Mouse (Mus musculus) testis, postnatal 10 days (tissue): Measurements from ENCODE around the gene Spop.
A peak's percentile ranks its signal among the peaks of the same experiment; 100 is the strongest.

Experiments
- DNase-seq: peaks from one replicate; pipeline ENCODE4 v3.0.0; 2021; ENCODE audit warnings: low spot score

Gene Spop

DNA sequence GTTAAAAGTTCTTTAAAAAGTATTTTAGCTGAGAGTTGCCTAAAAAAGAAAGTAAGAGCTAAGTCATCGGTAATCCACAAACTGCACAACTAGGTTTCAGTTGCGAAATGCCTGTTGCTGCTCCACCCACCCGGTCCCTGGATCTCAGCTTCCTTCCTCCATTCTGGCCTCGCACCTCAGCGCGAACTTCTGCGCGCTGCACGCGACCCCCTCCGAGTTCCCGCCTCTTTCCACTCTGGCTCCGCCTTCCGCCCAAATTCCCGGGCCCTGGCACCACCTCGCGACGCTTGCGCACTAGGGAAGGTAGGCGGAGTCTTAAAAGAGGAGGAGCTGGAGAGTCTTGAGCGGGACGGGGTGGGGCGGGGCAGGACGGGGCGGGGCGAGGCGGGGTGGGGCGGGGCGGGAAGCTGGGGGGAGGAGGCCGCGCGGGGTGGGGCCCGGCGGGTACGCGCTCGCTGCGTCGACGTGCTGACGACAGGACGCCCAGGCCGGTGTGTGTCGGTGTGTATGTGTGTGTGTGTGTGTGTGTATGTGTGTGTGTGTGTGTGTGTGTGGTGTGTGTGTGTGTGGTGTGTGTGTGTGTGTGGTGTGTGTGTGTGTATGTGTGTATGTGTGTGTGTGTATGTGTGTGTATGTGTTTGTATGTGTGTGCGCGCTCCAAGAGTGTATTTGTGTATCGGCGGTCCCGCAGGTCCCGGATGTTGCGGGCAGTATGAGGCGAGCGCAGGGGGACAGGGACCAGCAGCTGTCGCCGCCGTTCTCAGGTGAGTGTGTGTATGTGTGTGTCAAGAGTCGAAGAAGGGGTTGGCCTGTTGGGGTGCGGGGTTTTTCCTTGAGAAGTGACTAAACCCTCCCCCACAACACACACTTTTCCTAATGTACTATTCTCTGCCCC is at the start of gene Spop:
TSS of gene Spop (plus strand) at position 440 of the 895 bp plus-strand sequence.
- peak; percentile 97 for DNase-seq

DNA sequence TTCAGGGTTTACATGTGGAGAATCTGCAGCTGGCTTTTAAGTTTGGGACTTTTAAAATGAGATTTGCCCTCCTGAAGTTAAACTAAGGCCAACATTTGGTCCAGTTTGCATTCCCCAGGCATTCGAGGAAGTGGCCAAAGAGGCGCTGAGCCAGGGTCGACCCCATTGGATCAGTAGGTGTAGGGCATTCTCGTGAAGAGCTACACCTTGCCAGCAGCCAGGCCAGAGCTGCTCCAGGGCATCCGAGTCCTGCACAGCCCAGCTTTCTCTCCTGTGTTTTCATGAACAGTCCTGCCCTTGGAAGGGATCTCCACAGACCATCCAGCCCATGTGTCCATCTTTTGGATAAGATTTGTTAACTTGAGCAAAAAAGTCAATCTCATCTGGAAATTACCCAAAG is 49.5 kb upstream of the Spop start:
- no peak for DNase-seq

DNA sequence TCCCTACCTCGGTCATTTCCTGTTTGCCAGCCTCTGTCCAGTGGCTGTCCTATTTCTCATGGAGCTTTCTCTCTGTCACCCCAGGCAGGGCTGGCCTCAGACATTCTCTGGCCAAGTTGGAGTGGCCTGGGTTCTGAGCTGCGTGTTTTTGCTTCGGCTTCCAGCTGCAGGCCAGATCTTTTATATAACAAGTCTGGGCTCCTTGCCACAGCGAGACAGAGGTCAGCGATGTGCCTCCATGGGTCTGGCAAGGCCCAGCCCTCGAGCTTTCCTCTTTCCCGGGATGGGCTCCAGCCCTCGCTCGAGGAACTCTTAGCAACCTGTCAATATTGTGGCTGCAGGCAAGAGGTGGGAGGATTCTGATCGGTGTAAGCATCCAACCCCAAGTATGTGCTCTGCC is 48.3 kb upstream of the Spop start:
- peak; percentile 80 for DNase-seq

DNA sequence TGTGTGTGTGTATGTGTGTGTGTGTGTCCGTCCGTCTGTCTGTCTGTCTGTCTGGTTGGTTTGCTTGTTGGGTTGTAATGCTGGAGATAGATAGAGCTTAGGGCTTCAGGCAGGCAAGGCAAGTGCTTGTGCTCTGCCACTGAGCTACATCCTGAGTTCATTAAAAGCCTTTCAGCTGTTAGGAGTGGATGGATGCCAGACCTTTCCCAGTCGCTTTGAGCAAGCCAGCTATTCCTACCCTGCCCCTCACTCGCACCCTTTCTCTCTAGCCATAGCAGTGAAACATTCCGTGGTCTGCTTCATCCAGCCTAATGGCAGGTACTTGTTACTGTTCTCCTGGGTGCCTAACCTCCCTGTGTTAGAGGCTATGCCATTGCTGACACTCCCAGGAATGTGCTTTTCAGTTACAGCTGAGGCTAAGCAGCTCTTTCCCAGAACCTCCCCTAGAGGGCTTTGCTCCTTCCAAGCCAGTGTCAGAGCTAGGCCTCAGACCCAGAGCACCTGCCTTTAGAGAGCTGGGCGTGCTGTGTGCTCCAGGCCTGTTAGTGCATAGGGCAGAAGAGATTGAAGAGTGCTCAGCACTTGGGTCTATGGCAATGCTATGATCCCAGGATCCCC is 47.5 kb upstream of the Spop start:
- no peak for DNase-seq

DNA sequence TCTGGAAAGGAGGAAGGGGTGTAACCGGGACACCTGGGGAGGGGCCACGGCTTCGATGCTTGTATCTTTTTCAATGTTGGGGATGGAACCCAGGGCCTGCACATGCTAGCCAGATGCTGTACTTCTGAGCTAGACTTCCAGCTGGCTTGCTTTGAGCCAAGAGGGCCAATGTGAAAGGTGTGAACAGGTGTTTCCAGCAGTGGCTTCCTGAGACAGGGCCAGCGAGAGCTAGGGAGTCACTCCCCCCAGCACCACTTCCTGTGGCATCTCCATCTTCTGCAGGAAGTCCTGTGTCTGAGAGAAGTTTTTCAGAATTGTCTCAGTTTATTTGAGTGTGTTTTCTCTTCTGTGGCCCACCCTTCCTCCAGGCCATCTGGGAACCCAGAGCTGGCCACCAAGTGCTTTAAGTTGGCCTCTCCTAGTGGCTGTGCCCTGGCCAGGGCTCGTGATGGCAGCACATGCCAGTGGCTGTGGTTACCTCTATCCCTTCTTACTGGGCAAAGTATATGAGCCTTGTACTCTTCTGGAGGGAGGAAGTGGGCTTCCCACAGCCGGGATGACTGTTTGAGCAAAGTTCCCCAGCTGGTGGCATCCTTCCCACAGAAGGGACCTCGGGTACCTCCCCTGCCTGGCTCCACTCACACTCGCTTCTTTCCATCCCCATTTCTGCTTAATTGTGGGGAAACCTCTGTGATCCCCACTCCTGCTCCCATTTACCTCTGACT is 46.7 kb upstream of the Spop start:
- no peak for DNase-seq

DNA sequence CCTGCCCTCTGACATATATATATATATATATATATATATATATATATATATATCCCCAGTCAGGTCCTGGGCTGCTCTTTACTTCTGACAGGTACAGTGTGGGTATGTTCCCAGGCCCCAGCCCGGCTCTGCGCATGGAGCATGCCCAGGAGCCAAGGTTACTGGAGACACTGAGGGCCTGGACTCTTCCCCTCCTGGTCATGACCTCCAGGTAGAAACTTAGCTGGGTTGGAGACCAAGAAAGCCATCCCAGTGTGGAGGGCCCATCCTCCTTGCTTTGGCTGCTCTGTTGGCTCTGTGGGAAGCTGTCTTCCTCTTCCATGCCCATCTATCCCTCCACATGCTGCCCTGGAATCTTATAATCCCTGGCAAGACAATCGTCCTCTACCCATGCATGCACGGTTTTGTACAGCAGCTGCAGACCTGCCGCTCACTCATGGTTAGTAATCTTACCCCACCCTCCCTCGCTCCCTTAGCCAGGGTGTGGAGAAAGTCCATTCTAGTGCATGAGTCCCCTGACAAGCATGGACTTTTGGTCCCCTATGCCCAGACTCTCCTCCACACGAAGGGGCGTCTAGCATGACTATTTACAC is 45.6 kb upstream of the Spop start:
- DNase-seq: no peak

DNA sequence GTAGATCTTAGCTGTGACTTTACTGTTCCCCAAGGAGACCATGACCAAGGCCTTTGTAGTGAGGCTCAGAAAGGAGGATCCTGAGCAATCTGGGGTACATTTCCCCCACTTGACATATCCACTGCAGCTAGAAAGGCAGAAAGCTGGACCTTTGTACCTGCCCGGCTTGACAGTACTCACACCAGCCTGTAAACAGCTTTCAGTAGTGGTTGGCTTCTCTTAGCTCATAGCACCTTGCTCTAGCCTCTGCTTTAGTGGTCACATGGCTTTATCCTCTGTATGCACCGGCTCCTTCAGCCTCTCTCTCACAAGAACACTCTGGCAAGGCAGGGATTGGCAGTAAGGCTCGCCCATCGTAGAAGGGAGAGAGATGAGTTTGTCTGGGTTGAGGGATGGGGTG is 45.0 kb upstream of the Spop start:
- DNase-seq: no peak

DNA sequence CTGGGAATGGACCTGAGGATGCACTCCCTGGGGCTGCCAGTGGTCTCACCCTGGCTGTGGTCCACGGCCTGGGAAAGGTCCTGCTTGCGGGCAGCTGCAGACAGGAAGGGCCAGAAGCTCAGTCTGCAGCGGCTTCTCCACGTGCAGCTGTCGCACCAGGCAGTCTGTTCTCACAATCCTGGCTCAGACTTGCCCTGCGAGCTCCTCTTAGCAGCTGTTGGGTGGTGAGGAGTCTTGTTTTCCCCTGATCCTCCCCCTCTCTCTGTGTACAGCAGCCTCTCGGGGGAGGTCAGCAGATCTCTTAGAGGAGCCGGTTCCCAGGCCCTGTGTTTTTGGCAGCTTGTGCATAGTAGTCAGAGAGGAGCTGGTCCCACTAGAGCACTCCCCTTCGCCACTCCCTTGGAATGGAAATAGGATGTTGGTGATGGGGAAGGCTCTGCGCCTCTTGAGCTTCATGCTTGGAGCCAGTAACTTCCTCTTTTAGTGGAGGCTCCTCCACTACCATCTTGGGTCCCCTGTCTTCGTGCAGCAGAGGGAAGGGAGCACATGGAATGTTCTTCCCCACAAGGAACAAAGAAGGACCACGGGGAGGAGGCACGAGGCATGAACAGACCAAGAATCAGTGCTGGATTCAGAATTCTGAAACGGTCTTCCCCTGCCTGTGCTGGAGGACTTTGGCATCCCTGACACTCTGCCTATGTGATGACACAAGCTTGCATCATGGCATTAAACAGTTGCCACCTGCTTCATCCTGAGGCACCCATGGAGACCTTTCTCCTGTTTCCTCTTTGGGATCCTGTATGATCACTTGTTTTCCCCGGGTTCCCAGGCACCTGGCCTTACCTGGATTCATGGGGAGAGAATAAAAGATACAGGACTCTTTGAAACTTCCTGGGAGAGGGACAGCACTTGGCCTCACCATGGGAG is 43.7 kb upstream of the Spop start:
- peak; percentile 60 for DNase-seq

DNA sequence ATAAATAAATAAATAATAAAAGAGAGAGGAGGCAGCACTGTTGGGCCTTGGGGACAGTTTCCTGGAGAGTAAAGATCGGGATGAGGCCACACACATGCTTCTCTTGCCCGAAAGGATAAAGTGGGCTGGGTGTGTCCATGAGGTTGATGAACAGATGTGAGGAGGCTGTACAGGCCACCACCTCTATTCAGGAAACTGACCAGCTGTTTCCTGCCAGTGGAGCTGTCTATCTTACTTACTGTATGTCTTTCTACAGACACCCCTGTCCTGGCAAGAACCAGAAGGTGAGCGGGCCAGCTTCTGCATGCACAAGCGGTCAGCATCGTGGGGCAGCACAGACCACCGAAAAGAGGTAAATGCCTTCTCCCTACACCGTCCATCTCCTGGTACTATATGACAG is 42.7 kb upstream of the Spop start:
- DNase-seq: no peak

DNA sequence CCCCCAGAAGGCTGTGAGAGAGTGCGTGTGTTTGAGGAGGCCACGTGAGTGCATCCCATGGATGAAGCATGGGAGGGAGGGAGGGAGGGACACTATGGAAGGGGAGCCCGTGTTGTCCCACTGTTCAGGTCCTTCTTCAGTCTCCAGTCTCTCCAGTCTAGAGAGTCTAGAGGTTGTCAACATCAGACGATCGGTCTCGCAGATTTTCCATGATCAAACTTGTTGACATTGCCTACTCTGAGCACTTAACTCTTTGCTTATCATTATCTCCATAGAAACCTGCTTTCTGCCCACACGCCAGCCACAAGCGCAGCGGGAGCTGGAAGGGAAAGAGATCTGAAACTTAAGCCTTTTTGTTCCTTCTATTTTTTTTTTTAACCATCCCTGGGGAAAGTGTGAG is 35.0 kb upstream of the Spop start:
- DNase-seq: no peak

DNA sequence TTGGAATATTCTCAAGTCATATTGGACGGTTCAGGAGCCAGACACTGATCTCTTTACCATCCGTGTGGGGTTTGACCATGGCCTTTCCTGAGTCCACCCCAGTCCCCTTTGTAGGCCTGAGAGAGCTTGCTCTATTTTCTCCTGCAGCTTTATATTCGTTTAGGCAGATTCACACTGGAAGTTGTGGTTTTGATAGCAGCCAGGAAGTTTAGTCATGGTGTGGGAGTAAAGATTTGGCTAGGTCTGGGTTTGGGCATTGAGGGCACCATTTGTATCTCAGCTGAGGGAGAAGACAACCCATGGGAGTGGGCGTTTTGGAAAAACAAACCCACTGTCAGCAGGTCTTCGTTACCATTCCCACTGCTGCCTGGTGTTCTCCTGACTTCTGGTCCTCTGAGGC is 34.3 kb upstream of the Spop start:
- DNase-seq: no peak

DNA sequence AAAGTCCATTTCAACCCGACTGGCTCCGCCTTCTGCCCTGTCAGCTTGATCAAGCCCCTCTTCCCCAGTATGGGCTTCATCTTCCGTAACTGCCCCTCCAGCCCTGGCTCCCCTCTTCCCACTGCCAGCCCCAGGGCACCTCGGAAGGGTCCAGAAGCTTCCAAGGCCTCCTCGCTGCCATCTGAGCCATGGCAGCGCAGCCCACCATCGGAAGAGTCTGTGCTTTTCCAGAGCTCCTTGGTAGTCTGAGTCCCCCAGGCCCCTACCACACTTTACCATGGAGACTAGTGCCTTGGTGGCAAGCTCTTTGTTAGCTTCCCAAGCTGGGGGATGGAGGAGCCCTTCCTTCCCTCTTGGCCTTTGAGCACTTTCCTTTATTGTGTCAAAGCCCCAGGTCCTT is 33.2 kb upstream of the Spop start:
- DNase-seq: no peak

DNA sequence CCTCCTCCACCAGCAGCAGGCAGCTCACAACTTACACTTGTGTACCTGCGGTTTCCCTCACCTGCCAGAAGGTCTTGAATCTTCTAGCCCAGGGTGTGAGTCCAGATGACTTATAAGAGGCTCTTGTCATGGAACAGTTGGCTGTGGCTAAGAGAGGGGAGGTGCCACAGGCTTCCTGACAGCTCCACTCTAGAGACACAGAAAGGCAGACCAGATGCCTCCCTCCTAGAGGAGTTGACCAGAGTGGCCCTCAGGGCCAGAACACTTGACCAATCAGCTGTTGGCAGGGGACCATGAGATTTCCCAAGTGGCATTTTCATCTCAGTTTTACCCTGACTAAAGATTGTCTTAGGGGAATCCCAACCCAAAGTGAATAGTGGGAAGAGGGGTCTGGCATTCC is 32.7 kb upstream of the Spop start:
- DNase-seq: no peak

DNA sequence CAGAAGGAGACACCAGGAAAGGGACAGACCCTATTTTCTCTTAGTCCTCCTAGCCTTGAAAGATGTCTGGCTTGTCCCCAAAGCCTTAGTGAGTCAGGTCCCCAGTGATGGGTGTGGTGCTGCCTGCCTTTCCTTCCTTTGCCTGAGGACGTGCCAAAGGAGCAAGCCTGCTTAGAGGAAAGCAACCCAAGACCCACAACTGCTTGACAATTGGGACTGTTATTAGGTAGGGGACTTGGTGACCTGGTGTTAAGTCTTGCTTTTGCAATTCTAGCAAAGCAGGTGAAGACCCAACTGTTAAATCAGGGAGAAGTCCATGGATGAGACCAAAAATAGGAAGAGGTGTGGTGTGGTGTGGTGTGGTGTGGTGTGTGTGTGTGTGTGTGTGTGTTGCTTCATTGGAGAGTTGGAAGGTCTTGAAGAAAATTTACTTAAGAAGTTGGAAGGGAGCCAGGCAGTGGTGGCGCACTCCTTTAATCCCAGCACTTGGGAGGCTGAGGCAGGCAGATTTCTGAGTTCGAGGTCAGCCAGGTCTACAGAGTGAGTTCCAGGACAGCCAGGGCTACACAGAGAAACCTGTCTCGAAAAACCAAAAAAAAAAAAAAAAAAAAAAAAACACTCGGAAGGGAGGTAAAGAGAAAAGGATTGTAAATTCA is 30.4 kb upstream of the Spop start:
- DNase-seq: no peak

DNA sequence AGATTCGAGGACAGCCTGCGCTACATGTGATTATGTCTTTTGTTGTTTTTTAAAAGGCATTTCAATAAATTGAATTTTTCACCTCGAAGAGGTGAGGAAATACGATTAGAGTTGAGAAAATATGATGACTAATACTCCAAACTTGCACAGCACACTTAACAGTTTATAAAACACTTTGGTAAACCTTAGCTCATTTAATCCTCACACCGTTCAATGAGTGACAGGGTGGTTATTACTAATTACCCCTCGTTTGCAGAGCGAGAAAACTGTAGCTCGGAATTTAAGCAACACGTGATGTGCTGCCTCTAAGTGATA is 29.9 kb upstream of the Spop start:
- DNase-seq: no peak

DNA sequence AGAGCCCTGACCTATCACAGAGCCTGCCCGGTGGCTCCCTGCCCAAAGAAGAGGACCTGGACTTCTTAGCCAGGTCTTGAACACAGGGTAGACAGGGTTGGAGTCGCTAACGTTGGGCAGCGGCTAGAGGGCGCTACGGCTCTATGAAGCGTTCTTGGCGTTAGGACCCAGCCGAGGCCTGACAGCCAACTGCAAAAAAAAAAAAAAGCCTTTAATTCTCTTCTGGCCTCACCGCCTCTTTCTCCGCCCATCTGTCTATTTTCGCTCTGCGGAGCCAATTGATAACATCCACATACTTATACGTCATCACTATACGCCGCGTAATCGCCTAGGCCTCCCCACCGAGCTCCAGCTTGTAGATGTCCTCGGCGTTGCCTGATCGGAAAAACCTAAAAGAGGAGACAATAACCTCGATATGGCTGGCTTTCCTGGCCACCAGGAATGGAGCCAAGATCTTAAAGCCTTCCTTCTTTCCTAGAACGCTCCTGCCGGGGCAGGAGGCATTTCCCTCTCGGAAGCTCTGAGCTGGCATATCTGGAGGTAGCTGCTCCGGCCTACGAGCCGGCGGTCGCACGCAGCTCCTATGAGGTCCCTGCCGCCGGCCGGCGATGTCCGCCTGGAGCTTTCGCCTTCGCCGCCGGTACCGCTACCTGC is 29.4 kb upstream of the Spop start, which contains the start of gene Slc35b1:
TSS of gene Slc35b1 (plus strand) at position 374 of the 654 bp plus-strand sequence.
- DNase-seq: peak; percentile 92

DNA sequence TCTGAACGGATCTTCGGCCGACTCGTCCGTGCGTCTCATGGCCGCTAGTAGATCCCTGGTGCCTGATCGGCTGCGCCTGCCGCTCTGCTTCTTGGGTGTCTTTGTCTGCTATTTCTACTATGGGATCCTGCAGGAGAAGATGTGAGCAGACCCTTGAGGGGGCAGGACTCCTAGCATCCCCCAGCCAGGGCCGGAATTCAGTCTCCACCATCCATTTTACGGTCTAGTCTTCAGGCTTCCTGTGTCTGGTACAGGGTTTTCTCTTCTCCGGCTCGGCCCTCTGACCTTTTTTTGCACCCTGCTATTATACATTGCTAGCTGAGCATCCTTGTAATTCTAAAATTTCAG is 28.9 kb upstream of the Spop start:
- DNase-seq: no peak

DNA sequence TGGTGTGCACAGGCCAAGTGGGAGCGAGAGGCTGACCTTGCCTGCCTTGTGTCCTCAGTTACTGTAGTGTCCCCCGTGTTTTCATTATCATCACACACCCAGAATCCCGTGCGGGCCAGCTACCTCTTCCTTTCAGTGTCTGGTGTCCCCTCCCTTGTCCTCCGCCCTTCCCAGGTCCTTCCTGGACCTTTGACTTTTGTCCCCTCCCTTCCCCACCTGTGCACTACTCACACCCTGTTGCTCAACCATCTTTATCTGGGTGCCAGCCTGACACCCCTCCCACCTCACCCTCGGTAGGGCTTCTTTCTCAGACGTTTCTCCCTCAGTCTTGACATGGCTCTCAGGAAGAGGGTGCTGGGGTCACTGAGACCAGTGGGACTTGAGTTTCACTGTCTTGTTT is 26.5 kb upstream of the Spop start:
- peak; percentile 36 for DNase-seq

DNA sequence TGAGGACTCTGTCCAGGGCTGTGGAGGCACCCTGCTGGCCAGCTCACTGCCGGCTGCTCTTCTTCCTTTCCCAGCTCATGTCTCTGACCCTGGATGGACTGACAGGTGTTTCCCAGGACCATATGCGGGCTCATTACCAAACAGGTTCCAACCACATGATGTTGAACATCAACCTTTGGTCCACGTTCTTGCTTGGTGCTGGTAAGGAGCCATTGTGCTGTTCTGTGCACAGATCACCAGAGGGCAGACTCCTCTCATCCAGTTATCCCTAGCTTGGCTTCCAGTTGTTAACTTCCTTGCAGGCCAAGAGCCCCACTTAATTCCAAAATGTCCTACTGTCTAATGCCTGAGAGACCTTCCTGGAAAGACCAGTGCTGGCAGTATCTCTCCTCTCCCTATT is 24.9 kb upstream of the Spop start:
- DNase-seq: no peak

DNA sequence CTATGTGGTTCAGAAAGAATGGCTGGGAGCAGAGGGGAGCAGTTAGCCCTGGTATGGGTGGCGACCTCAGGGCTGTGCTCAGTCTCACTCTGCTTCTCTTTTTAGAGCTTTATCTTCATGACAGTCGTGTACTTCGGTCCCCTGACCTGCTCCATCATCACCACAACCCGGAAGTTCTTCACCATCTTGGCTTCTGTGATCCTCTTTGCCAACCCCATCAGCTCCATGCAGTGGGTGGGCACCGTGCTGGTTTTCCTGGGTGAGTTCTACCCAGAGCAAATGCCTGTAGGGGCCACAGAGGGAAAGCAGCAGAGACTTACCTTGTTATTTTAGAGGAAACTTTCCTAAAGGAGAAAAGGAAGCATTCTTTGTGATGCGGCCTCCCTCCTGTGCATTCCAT is 23.5 kb upstream of the Spop start:
- no peak for DNase-seq

DNA sequence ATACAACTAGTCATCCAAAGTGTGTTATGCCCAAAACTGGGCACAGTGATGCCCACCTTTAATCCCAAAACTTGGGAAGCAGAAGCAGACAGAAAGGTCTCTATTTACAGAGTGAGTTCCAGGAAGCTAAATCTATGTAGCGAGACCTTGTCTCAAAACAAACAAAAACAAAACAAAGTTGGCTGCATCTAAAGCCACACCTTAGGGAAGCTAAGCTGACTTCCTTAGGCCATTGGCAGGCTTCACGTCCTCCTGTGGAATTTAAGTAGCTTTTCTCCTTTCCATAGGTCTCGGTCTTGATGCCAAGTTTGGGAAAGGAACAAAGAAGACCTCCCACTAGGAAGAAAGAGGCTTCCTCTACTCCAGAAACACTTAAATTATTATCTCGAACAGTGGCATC is 22.7 kb upstream of the Spop start:
- no peak for DNase-seq
